Mouse (Mus musculus) erythroblast, embryonic 14.5 days (primary cell): ENCODE measurements around the gene Hsbp1. TPM values are rescaled to one million over a fixed set of nuclear protein-coding genes. Genes with fewer than 3 reads are reported as not detected.
"Not testable (repeated sequence)": the region's sequence is repeated elsewhere in the genome, so short reads cannot be mapped to it uniquely, and the experiment has no call there.

ENCODE experiments used
- H3K27me3 ChIP-seq: 2 replicates; pipeline ENCODE4 v1.6.1; 2012; ENCODE audit warnings: inconsistent platforms; ENCODE audit not compliant: control insufficient read depth
- H3K36me3 ChIP-seq: 2 replicates; pipeline ENCODE4 v1.6.1; 2012; ENCODE audit warnings: mild to moderate bottlenecking, inconsistent platforms; ENCODE audit not compliant: control insufficient read depth
- H3K4me1 ChIP-seq: 2 replicates; pipeline ENCODE4 v1.6.1; 2012; ENCODE audit warnings: inconsistent platforms; ENCODE audit not compliant: control insufficient read depth
- H3K4me3 ChIP-seq: replicated peaks from 2 replicates; pipeline ENCODE3; 2012; ENCODE audit warnings: moderate library complexity, mild to moderate bottlenecking, inconsistent platforms
- H3K9me3 ChIP-seq: 2 replicates; pipeline ENCODE4 v1.6.1; 2012; ENCODE audit warnings: low read length, inconsistent platforms, mixed read lengths; ENCODE audit not compliant: control insufficient read depth
- GATA1 ChIP-seq: IDR thresholded peaks from 2 replicates; pipeline ENCODE4 v1.6.1; 2012; ENCODE audit warnings: low read length, inconsistent platforms, mixed read lengths
- TAL1 ChIP-seq: IDR thresholded peaks from 3 replicates; pipeline ENCODE4 v1.6.1; 2012; ENCODE audit warnings: low read length, inconsistent platforms, mixed read lengths
- polyA plus RNA-seq: library from polyadenylated mRNA; stranded (reverse); fragments of >175 nt; gene quantifications from 2 replicates; pipeline ENCODE4 v1.2.3, GENCODE M21; 2012

Hsbp1 gene
- polyA plus RNA-seq, 1 experiment = 1.7 TPM

DNA sequence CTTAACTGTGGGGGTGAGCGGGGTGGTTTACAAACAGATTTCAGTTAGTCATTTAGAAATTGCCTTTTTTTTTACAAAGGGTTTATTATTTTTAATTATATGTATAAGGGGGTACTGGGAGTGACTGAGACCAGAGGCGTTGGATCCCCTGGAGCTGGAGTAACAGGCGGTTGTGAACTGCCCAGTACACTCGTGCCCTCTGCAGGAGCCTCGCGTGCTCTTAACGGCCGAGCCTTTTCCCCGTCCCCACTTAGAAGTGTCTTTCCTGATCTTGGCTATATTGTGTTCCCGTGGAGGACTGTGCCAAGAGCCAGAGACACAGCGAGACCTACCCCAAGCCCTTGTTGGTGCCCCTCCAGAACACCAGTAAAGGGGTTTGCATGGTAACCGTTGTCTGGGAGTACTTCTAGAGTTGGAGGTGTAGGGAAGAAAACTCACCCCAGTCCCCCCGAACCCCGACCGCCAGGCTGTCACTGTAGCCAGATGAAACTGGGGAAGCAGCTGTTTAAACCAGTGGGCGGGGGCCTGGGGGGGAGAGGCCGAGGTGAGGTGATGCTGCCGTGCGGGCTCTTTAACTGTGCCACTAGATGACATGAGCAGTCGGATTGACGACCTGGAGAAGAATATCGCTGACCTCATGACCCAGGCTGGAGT, 868 bp downstream of the Hsbp1 start:
- peaks cover 36% of the 10 kb centered on the region for H3K36me3 ChIP-seq
- peaks cover 29% of the 10 kb centered on the region for H3K4me1 ChIP-seq
- TF ChIP-seq GATA1 (no peak), TAL1 (no peak)
- H3K9me3 ChIP-seq = peaks cover 15% of the 10 kb centered on the region
- H3K4me3 ChIP-seq = peak overlapping the region; percentile 70
- H3K27me3 ChIP-seq = peaks cover 4% of the 10 kb centered on the region; the same call in 1 of the 2 replicates

GRCm38 (mm10) chr8:119345683-119346075, 1.4 kb downstream of the Hsbp1 start:
- H3K36me3 ChIP-seq = peaks cover 39% of the 10 kb centered on the region
- peaks cover 15% of the 10 kb centered on the region for H3K9me3 ChIP-seq
- H3K4me1 ChIP-seq = peaks cover 32% of the 10 kb centered on the region
- TF ChIP-seq TAL1 (no peak), GATA1 (no peak)
- peaks cover 4% of the 10 kb centered on the region; the same call in 1 of the 2 replicates for H3K27me3 ChIP-seq
- peak overlapping the region; percentile 70 for H3K4me3 ChIP-seq

DNA sequence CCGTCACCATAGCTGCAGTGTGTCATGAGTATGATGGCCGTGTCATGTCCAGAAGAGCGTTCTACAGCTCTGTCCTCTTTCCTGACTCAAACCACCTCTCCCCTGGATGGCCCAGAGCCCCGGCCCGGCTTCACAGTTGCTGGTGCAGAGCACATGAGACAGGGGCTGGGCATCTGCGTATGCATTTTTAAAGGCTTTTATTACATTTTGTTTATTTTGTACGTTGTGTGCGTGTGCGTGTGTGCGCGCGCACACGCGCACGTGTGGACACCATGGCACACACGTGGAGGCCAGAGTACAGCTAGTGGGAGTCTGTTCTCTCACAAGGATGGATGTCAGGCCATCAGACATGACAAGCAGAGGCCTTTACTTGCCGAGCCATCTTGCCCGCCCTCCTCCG, 7.4 kb downstream of the Hsbp1 start:
- H3K9me3 ChIP-seq = no peaks in the 10 kb centered on the region
- H3K4me3 ChIP-seq = no peak overlapping the region
- H3K4me1 ChIP-seq = peaks cover 34% of the 10 kb centered on the region
- no peaks in the 10 kb centered on the region for H3K27me3 ChIP-seq
- no peak for TF ChIP-seq GATA1
- peaks cover 37% of the 10 kb centered on the region for H3K36me3 ChIP-seq

DNA sequence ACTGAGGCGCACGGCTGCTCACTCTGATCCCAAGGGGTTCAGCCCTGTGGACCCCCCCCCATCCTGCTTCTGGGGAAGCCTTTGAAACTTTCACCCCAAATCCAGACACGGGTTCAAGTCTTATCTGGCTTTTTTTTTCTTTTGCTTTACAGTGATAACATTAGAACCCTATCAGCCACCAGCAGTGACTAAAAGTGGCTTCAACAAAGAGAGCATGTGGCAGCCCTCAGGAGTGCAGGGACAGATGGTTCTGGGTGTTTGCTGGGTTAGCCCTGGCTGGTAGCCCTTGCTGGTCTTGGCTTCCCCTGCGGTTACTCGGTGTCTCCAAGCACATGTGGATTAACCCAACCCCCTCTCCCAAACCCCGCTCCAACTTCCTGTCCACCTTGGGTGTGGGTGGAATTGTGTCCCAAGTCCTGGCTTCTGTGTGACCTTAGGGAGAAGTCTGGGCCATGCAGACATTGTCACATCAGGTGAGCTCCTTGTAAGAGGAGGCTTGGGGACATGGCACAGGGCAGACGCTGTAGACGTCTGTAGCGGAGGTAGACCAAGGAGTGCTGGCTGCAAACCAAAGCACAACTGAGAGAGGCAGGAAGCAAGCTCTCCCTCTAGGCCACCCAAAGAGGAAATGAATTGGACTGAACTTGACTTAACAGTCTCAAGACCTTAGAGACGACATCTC, 8.8 kb downstream of the Hsbp1 start:
- H3K36me3 ChIP-seq = peaks cover 22% of the 10 kb centered on the region
- H3K27me3 ChIP-seq = no peaks in the 10 kb centered on the region
- no peak overlapping the region for H3K4me3 ChIP-seq
- no peaks in the 10 kb centered on the region for H3K9me3 ChIP-seq
- H3K4me1 ChIP-seq = peaks cover 34% of the 10 kb centered on the region
- TF ChIP-seq TAL1 (no peak), GATA1 (no peak)

DNA sequence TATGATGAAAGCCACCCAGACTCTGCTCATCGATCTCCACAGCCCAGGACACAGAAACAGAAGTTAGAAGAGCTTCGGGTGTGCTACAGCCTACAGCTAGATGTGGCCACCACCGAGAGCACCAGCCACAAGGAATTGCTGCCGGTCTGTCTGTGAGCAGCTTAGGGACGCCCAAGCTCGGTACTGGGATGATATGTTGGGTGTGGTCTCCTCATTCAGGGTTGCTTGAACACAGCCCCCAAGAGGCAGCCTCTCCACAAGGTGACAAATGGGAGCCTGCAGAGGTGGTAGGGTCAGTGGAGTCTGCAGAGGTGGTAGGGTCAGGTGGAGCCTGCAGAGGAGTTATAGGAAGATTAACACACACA, 9.4 kb downstream of the Hsbp1 start:
- TF ChIP-seq TAL1 = no peak
- TF ChIP-seq GATA1 = no peak
- Histone ChIP-seq H3K27me3 (no peaks in the 10 kb centered on the region), H3K36me3 (peaks cover 17% of the 10 kb centered on the region), H3K4me3 (no peak overlapping the region), H3K9me3 (no peaks in the 10 kb centered on the region), H3K4me1 (peaks cover 34% of the 10 kb centered on the region)

GRCm38 (mm10) chr8:119356631-119357030, 12.3 kb downstream of the Hsbp1 start:
- H3K4me3 ChIP-seq, H3K9me3 ChIP-seq, H3K36me3 ChIP-seq, H3K27me3 ChIP-seq: not testable (repeated sequence)
- peaks cover 21% of the 10 kb centered on the region for H3K4me1 ChIP-seq

- H3K36me3 ChIP-seq = no peaks in the 10 kb centered on the region
- no peaks in the 10 kb centered on the region for H3K27me3 ChIP-seq
- TF ChIP-seq GATA1 = no peak
- TF ChIP-seq TAL1 = no peak
- no peaks in the 10 kb centered on the region for H3K9me3 ChIP-seq
- no peak overlapping the region for H3K4me3 ChIP-seq
- peaks cover 18% of the 10 kb centered on the region for H3K4me1 ChIP-seq
Observed at GRCm38 (mm10) chr8:119358175-119358574, 13.9 kb downstream of the Hsbp1 start.

GRCm38 (mm10) chr8:119358836-119359235, 14.5 kb downstream of the Hsbp1 start:
- Histone ChIP-seq H3K4me3 (no peak overlapping the region), H3K4me1 (peaks cover 12% of the 10 kb centered on the region), H3K36me3 (no peaks in the 10 kb centered on the region), H3K9me3 (no peaks in the 10 kb centered on the region), H3K27me3 (no peaks in the 10 kb centered on the region)
- no peak for TF ChIP-seq GATA1
- TF ChIP-seq TAL1 = no peak

DNA sequence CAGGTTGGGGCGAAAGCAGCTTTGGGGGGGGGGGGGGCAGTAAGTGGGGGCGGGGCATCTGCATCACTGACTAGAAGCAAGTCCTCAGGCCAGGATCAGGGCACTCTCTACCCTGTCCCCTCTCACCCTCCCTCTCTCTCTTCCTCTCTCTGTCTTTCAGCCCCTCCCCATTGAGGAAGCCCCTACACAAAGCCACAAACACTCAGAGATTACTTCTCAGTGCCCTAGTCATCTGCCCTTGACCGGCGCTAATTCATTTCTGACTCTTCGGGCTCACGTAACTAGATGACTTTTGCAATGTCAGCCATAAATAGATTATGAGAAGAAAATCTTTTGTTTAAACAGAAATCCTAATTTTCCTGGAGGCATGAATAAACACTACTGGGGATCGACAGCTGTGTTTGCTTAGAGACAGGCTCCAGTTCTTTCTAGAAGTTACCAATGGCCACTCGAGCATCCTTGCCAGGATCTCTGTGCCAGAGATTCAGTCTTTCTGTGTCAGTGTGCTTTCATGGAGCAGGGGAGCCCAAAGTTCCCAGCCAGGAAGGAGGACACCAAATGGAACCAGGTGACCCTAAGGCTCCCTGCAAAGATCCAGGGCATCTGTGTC, 16.5 kb downstream of the Hsbp1 start:
- H3K36me3 ChIP-seq = no peaks in the 10 kb centered on the region
- no peaks in the 10 kb centered on the region for H3K27me3 ChIP-seq
- TF ChIP-seq GATA1 (no peak), TAL1 (no peak)

DNA sequence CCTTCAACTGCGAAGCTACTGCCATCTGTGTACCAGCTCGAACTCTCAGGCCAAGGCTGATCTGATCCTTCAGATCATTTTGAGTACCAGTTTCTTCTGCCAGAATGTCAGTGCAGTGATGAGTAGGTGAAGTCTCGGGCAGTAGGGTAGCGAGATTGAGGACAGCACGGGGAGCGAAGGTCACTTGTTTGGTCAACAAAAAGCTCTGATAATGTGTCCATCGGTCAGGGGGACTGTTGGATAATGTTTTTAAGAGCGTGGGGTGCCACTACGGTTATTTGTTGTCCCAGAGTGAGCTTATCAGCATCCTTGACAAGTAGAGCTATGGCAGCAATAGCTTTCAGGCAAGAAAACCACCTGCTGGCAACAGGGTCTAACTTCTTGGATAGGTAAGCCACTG, 30.4 kb downstream of the Hsbp1 start:
- H3K4me3 ChIP-seq, H3K27me3 ChIP-seq, H3K36me3 ChIP-seq, H3K4me1 ChIP-seq: not testable (repeated sequence)
- peaks cover 11% of the 10 kb centered on the region for H3K9me3 ChIP-seq

More for the DNA sequence above, 16.5 kb downstream of the Hsbp1 start:
- Histone ChIP-seq H3K4me1 (no peaks in the 10 kb centered on the region), H3K9me3 (no peaks in the 10 kb centered on the region), H3K4me3 (no peak overlapping the region)
